ENCODE assay signal across 9 mouse cellular contexts in the genomic region with DNA sequence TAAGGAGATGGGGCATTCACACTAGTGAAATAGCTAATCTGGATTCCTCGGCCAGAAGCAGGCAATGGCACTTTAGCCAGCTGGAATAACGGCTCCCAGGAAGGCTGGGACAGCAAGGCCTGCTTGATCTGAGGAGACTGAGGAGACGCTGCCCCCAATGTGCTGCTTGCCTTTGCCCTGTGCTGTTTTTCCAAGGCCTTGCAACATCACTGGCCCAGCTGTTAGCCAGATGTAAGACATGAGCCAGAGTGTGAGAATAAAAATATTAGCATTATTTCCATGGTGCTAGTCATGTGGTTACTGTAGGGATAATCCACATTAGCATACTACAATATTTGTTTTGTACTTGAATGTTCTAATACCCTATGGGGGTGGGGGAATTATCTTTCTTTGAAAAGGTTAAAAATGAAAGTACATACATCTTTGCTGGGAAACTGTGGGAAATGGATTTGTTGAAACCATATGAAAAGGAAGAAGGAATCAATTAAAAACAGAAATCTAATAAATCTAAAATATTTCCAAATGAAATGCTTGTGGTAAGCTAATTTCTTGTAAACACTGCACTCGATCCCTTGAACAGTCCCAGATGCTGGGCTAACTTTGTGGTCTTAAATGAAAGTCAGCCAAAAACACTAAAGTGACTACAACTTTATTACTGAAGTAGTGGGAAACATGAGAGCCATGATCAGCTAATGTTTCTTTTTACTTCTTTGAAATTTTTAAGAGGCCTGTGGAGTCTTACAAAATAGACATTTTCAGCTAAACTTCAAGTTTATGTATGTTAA. TPM values are rescaled to one million over a fixed set of nuclear protein-coding genes. Genes with fewer than 3 reads are reported as not detected.
A peak's percentile ranks its signal among the peaks of the same experiment; 100 is the strongest.
DNase-seq lines count a peak whose midpoint lies in the region; ATAC-seq and TF ChIP-seq lines count a peak whose summit lies in the region.
"Had no signal": no experiment of that assay in that cellular context is flagged by ENCODE, and none has a peak within 500 bp of the region (broad histone marks: within the 10 kb centered on the region; RNA-seq: fewer than 3 reads in every experiment).

No protein-coding gene starts in this region.

- TF ChIP-seq POLR2A in lung, adult 2 months (IDR thresholded peaks at IDR 0.05; ENCODE audit: borderline replicate concordance, extremely low read depth, low read depth, low read length): no peak

- no peak overlapping the region for H3K4me3 ChIP-seq in lung, adult 2 months (replicated peaks; ENCODE audit: extremely low read depth, low read depth, low read length)
- no peak overlapping the region for H3K4me3 ChIP-seq in midbrain, embryonic 15.5 days
- H3K4me3 ChIP-seq: midbrain, embryonic 10.5 days had no signal

- H3K27ac ChIP-seq in midbrain, embryonic 15.5 days: no peak overlapping the region
- H3K27ac ChIP-seq: midbrain, embryonic 10.5 days had no signal

- WGBS in lung, adult 2 months: 73% methylated on average over 4 of the region's 4 CpGs
- WGBS in midbrain, embryonic 15.5 days: 86% methylated on average over 4 of the region's 4 CpGs

- ATAC-seq in midbrain, embryonic 15.5 days (replicated peaks): no peak

- no peak overlapping the region for H3K9ac ChIP-seq in midbrain, embryonic 15.5 days

- no peaks in the 10 kb centered on the region for H3K4me1 ChIP-seq in lung, adult 2 months (ENCODE audit: control insufficient read depth, insufficient read depth, low read length)
- H3K4me1 ChIP-seq in midbrain, embryonic 15.5 days: 0 out of 2 replicates have a peak, but pooled peaks cover 4% of the 10 kb centered on the region

- no peak overlapping the region for H3K4me2 ChIP-seq in midbrain, embryonic 15.5 days

- no peaks in the 10 kb centered on the region for H3K9me3 ChIP-seq in midbrain, embryonic 15.5 days
- H3K9me3 ChIP-seq: midbrain, embryonic 10.5 days had no signal

- intact Hi-C loops in heart, postnatal 14 days (cut with DNase I): no loop called here

- peak; percentile 36 for DNase-seq in adrenal gland, adult 2 months
- DNase-seq in adrenal gland, postnatal 14 days: no peak
- peak; percentile 24 for DNase-seq in CD4-positive helper T cell, adult 2 months (ENCODE audit: low read depth, low spot score)
- DNase-seq in heart, postnatal 14 days: peak; percentile 52 to 55
- DNase-seq in lung, adult 2 months: peak; percentile 10
- no peak for DNase-seq in spleen, adult 18-20 months
- no peak for DNase-seq in thymus, postnatal 4 days

- H3K27me3 ChIP-seq in midbrain, embryonic 15.5 days (replicated peaks): no peaks in the 10 kb centered on the region

- TF ChIP-seq CTCF in lung, adult 2 months (IDR thresholded peaks at IDR 0.05; ENCODE audit: insufficient read depth, low read length): no peak

- H3K36me3 ChIP-seq in midbrain, embryonic 15.5 days (replicated peaks): 0 out of 2 replicates have a peak, but pooled peaks cover 7% of the 10 kb centered on the region

RNA-seq across cellular contexts. Expression of gene Thada, which starts 43.8 kb away (rescaled TPM):
- 10 to 100 TPM; 19.4 to 21.2 TPM for total RNA-seq in adrenal gland, adult 2 months (2021)
- polyA plus RNA-seq in adrenal gland, adult 2 months (2012; rRNA removed): 8.1 and 11.9 TPM in 2 replicates
- 18.9 and 19.6 TPM in 2 replicates for total RNA-seq in adrenal gland, postnatal 14 days (2021)
- total RNA-seq in heart, postnatal 14 days (2021): 10 to 100 TPM in 1 of 2 experiments, 1 to 10 TPM in 1; 9.1 to 10.1 TPM
- 10.9 and 12.8 TPM in 2 replicates for polyA plus RNA-seq in lung, adult 2 months (2012; rRNA removed)
- polyA plus RNA-seq in midbrain, embryonic 15.5 days (2015; fragmentation: Nextera tagmentation; extraction: Ambion mirVana): 7.8 and 8.1 TPM in 2 replicates

Comparison
In these comparisons a context has a peak if more than half of its experiments do, and no peak if none do; other contexts are left out.
1. DNase-seq: peak in adrenal gland, adult 2 months (single experiment), CD4-positive helper T cell, adult 2 months (single experiment), heart, postnatal 14 days (2 of 2) and lung, adult 2 months (single experiment); none in adrenal gland, postnatal 14 days (single experiment), spleen, adult 18-20 months (0 of 2) and thymus, postnatal 4 days (single experiment).